Mouse (Mus musculus): Measurements from ENCODE around the gene Cfl2. TPM values are rescaled to one million over a fixed set of nuclear protein-coding genes. Genes with fewer than 3 reads are reported as not detected.
"Not testable (repeated sequence)": the region's sequence is repeated elsewhere in the genome, so short reads cannot be mapped to it uniquely, and the experiment has no call there.

Cfl2 gene
- 149 and 151 TPM in 2 replicates for polyA plus RNA-seq (2016; fragmentation: Nextera tagmentation; extraction: Ambion mirVana)

DNA sequence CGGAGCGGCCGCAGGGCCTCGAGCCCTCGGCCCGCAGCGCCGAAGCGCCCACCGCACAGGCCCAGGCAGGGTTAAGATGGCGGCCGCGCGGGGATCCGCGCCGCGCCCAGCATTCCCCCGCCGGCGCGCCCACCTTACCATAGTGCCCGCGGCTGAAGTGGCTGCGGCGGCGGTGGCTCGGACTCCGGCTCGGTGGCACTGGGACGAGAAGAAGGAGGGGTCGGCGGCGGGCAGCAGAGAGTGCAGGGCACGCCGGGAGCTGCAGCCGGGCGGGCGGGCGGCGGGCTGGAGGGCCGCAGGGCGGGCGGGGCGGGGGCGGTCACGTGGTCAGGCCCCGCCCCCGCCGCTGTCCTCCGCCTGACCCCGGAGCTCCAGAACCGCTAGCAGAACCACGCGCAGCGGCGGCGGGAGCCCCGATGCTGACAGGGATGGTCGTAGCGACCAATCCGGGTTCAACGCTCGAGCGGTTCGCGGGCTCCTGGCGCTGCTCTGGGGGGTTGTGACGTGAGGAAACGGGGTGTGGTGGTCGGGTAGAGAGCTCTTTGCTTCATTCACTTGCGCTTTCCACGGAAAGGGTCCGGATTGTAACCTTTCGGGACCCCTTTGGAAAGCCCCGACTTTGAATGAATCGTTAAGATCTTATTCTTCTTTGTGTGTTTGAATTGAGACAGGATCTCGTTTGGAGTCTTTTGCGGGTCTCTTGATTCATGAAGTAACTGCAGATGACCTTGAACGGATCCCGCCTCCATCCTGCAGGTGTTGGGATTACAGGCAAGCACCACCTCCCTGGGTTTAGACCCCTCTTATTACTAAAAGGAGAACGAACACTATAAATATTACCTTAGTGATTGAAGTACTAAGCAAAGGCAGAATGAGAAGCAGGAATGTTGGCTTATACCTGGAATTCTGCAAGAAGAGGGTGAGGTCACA, at the start of gene Cfl2:
TSS of gene Cfl2 (minus strand) at position 272 of the 930 bp plus-strand sequence.
- H3K27me3 ChIP-seq (ENCODE audit: low read depth, poor library complexity, severe bottlenecking): no peaks in the 10 kb centered on the region
- peaks cover 12% of the 10 kb centered on the region for H3K4me1 ChIP-seq
- H3K27ac ChIP-seq: peak within 1 kb of the TSS; percentile 99
- H3K36me3 ChIP-seq: peaks cover 30% of the 10 kb centered on the region
- no peaks in the 10 kb centered on the region for H3K9me3 ChIP-seq (replicated peaks)
- WGBS: 1% methylated on average over 61 of the region's 82 CpGs
- peak within 1 kb of the TSS; percentile 97 for H3K4me3 ChIP-seq
- peak; percentile 89 for DNase-seq (ENCODE audit: low spot score)

GRCm38 (mm10) chr12:54910387-54910786, 47.7 kb upstream of the Cfl2 start:
- H3K36me3 ChIP-seq: peaks cover 94% of the 10 kb centered on the region
- no peak overlapping the region for H3K4me3 ChIP-seq
- H3K27ac ChIP-seq: no peak overlapping the region
- WGBS: 93% methylated on average over 3 of the region's 3 CpGs
- H3K27me3 ChIP-seq (ENCODE audit: low read depth, poor library complexity, severe bottlenecking): no peaks in the 10 kb centered on the region
- no peaks in the 10 kb centered on the region for H3K9me3 ChIP-seq (replicated peaks)
- no peak for DNase-seq (ENCODE audit: low spot score)
- H3K4me1 ChIP-seq: no peaks in the 10 kb centered on the region

DNA sequence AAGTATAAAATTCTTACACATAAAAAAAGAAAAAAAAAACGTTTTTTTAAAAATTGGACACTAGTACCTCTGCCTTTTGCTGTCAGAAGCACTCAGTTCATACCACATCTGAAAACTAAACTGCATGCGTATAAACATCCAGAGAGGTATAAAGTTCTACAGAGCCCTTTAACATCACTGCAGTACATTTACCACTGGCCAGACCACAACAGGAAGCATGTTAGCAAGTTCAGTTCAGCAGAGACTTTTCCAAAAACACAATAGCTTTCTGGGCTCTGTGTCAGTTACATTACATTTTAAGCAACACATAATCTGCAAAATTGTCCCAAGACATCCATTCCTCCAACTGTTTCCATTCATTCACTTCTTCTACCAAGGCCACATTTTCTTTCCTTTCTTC, 29.9 kb upstream of the Cfl2 start:
- not testable (repeated sequence) for H3K9me3 ChIP-seq (replicated peaks); H3K27ac ChIP-seq; H3K27me3 ChIP-seq (ENCODE audit: low read depth, poor library complexity, severe bottlenecking); H3K4me1 ChIP-seq; DNase-seq (ENCODE audit: low spot score); H3K4me3 ChIP-seq
- WGBS: 65% methylated on average over 2 of the region's 2 CpGs
- peaks cover 45% of the 10 kb centered on the region for H3K36me3 ChIP-seq

DNA sequence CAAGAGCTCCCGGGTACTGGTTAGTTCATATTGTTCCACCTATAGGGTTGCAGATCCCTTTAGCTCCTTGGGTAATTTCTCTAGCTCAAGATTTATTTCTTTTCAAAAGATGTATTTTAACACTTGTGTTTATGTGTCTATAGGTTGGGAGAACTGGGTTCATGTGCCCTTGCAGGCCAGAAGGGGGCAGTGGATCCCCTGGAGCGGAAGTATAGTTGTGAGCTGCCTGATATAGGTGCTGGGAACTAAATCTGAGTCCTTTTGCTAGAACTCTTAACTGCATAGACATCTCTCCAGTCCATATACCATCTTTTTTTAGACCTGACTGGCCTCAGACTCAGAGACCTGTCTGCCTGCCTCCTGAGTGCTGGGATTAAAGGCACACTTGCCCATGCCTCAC, 27.7 kb upstream of the Cfl2 start:
- Histone ChIP-seq H3K4me3 (no peak overlapping the region), H3K27me3 (ENCODE audit: low read depth, poor library complexity, severe bottlenecking) (no peaks in the 10 kb centered on the region), H3K36me3 (peaks cover 26% of the 10 kb centered on the region), H3K27ac (no peak overlapping the region), H3K9me3 (replicated peaks) (no peaks in the 10 kb centered on the region), H3K4me1 (no peaks in the 10 kb centered on the region)
- WGBS: 95% methylated on average over 2 of the region's 2 CpGs
- no peak for DNase-seq (ENCODE audit: low spot score)

GRCm38 (mm10) chr12:54887580-54888127, 25.0 kb upstream of the Cfl2 start:
- WGBS: 85% methylated on average over 4 of the region's 4 CpGs
- Histone ChIP-seq H3K4me3 (no peak overlapping the region), H3K36me3 (peaks cover 14% of the 10 kb centered on the region), H3K4me1 (no peaks in the 10 kb centered on the region), H3K9me3 (replicated peaks) (no peaks in the 10 kb centered on the region), H3K27me3 (ENCODE audit: low read depth, poor library complexity, severe bottlenecking) (no peaks in the 10 kb centered on the region), H3K27ac (no peak overlapping the region)
- no peak for DNase-seq (ENCODE audit: low spot score)

- no peak overlapping the region for H3K27ac ChIP-seq
- 18% methylated on average over 6 of the region's 6 CpGs for WGBS
- DNase-seq (ENCODE audit: low spot score): peak; percentile 57
- no peaks in the 10 kb centered on the region for H3K9me3 ChIP-seq (replicated peaks)
- no peaks in the 10 kb centered on the region for H3K27me3 ChIP-seq (ENCODE audit: low read depth, poor library complexity, severe bottlenecking)
- no peaks in the 10 kb centered on the region for H3K4me1 ChIP-seq
- no peaks in the 10 kb centered on the region for H3K36me3 ChIP-seq
- no peak overlapping the region for H3K4me3 ChIP-seq
Measured at GRCm38 (mm10) chr12:54879630-54880029, 17.0 kb upstream of the Cfl2 start.

GRCm38 (mm10) chr12:54879211-54879610, 16.5 kb upstream of the Cfl2 start:
- Histone ChIP-seq H3K9me3 (replicated peaks) (no peaks in the 10 kb centered on the region), H3K27ac (no peak overlapping the region), H3K27me3 (ENCODE audit: low read depth, poor library complexity, severe bottlenecking) (no peaks in the 10 kb centered on the region), H3K4me3 (no peak overlapping the region), H3K4me1 (no peaks in the 10 kb centered on the region), H3K36me3 (no peaks in the 10 kb centered on the region)
- DNase-seq (ENCODE audit: low spot score): no peak
- 81% methylated on average over 5 of the region's 5 CpGs for WGBS

DNA sequence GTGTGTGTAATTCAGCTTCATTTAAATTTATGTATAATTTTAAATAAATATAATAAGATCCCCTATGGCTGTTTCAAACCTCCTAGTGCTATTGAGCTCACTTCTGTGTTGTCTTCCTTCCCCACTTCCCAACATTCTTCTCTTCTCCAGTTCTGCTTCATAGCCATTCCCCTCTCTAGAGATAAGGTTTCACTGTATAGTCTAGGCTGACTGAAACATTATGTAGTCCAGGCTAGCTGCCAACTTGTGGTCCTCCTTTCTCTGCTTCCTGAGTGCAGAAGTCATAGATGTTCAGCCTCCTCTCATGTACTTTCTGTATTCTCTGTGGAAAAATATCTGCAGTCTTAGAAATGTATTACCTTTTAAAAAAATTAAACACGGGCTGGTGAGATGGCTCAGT, 15.2 kb upstream of the Cfl2 start:
- Histone ChIP-seq H3K27me3 (ENCODE audit: low read depth, poor library complexity, severe bottlenecking) (no peaks in the 10 kb centered on the region), H3K4me1 (no peaks in the 10 kb centered on the region), H3K4me3 (no peak overlapping the region), H3K9me3 (replicated peaks) (no peaks in the 10 kb centered on the region), H3K36me3 (no peaks in the 10 kb centered on the region), H3K27ac (no peak overlapping the region)
- 91% methylated on average over 1 of the region's 1 CpGs for WGBS
- no peak for DNase-seq (ENCODE audit: low spot score)

DNA sequence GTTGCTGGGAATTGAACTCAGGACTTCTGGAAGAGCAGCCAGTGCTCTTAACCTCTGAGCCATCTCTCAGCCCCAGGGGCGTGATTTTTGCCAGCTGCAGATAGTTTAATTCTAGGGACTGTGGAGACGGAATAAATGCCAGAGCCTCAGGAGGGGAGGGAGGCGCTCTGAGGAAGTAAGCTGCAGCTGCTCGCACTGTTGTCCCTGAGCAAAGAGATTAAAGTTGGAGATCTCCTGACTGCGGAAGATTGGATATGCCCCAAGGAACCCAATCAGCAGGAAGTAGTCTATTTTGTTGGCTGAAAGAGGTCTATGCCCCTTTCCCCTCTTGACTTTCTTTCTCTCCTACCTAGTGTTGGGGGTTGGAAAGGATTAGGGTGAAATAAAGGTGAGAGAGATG, 14.2 kb upstream of the Cfl2 start:
- no peak for DNase-seq (ENCODE audit: low spot score)

DNA sequence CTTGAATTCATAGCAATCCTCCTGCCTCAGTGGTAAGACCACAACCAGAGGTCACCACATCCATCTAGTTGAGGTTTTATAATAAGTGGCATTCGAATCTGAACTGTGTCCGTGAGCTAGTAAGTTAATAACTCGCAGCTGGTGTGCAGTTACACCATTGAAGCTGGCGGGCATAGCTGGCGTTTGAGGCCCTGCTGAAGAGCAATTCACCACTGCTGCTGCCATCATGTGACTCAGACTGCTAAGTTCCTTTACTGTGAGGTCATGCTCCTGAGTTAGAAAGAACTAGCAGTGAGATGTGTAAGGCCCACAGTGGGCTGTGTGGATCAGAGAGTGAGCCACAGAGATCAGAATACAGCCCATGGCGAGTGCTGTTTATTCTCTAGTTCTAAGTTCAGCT, 12.0 kb upstream of the Cfl2 start:
- Histone ChIP-seq H3K27me3 (ENCODE audit: low read depth, poor library complexity, severe bottlenecking) (no peaks in the 10 kb centered on the region), H3K27ac (no peak overlapping the region), H3K9me3 (replicated peaks) (no peaks in the 10 kb centered on the region), H3K36me3 (no peaks in the 10 kb centered on the region), H3K4me3 (no peak overlapping the region), H3K4me1 (no peaks in the 10 kb centered on the region)
- no peak for DNase-seq (ENCODE audit: low spot score)
- WGBS: 77% methylated on average over 6 of the region's 6 CpGs

More for the DNA sequence above, 14.2 kb upstream of the Cfl2 start:
- Histone ChIP-seq H3K4me3 (no peak overlapping the region), H3K27me3 (ENCODE audit: low read depth, poor library complexity, severe bottlenecking) (no peaks in the 10 kb centered on the region), H3K4me1 (no peaks in the 10 kb centered on the region), H3K9me3 (replicated peaks) (no peaks in the 10 kb centered on the region), H3K36me3 (no peaks in the 10 kb centered on the region), H3K27ac (no peak overlapping the region)
- WGBS: 47% methylated on average over 5 of the region's 5 CpGs

DNA sequence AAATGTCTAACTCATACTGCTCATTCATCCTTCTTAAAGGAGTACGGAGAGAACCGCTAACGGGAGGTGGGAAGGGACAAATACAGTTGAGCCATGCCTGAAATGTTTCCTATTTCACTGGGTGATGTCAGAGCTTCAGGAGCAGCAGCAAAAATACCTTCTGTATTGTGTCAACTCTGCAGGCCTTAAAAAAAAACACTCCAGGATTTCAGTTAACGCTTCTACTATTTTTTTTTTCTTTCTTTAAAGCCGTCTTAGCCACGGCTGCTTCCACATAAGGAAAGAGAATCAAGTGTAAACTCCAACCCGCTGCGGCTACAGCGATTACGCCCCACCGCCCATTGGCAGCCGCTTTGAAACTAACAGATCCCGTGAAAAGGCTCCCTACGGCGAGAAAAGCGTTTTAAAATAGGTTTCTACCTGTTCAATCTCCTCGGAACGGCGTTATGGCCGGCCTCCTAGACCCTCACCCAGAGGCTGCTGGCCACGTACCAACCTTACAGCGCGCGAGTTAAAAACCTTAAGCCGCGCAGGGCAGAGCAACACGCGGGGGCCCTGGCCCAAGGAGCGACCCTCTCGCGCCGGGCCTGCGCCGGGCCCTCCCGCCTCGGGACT, 579 bp downstream of the Cfl2 start:
- Histone ChIP-seq H3K36me3 (peaks cover 38% of the 10 kb centered on the region), H3K9me3 (replicated peaks) (no peaks in the 10 kb centered on the region), H3K4me1 (peaks cover 12% of the 10 kb centered on the region), H3K27ac (peak overlapping the region; percentile 99), H3K27me3 (ENCODE audit: low read depth, poor library complexity, severe bottlenecking) (no peaks in the 10 kb centered on the region), H3K4me3 (peak overlapping the region; percentile 97)
- DNase-seq (ENCODE audit: low spot score): no peak
- WGBS: under 1% methylated on average over 36 of the region's 36 CpGs

DNA sequence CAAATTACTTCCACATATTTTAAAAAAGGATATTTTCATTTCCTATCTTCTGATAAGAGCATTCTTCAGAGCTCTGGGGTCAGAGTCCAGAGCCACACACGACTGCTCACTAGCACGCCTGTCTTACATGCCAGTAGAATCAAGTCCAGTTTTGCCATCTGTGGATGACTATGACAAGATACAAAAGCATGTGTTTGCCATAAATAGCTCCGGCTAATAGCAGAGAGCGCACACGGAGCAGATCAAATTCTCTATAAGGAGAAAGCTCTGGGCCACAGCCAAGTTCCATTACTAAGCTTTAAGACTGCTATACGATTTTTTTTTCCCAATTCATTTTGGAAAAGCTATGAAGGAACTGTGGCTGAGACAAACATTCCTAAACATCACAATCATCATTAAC, 3.1 kb downstream of the Cfl2 start:
- H3K36me3 ChIP-seq: peaks cover 60% of the 10 kb centered on the region

GRCm38 (mm10) chr12:54850551-54850950, 12.1 kb downstream of the Cfl2 start:
- Histone ChIP-seq H3K27me3 (ENCODE audit: low read depth, poor library complexity, severe bottlenecking) (no peaks in the 10 kb centered on the region), H3K4me3 (no peak overlapping the region), H3K27ac (no peak overlapping the region), H3K9me3 (replicated peaks) (no peaks in the 10 kb centered on the region), H3K36me3 (peaks cover 10% of the 10 kb centered on the region), H3K4me1 (no peaks in the 10 kb centered on the region)
- 85% methylated on average over 2 of the region's 2 CpGs for WGBS
- DNase-seq (ENCODE audit: low spot score): no peak

More for the DNA sequence above, 3.1 kb downstream of the Cfl2 start:
- no peak overlapping the region for H3K27ac ChIP-seq
- H3K4me3 ChIP-seq: no peak overlapping the region
- H3K9me3 ChIP-seq (replicated peaks): no peaks in the 10 kb centered on the region
- WGBS: 92% methylated on average over 6 of the region's 6 CpGs
- H3K4me1 ChIP-seq: peaks cover 12% of the 10 kb centered on the region
- H3K27me3 ChIP-seq (ENCODE audit: low read depth, poor library complexity, severe bottlenecking): no peaks in the 10 kb centered on the region
- no peak for DNase-seq (ENCODE audit: low spot score)
